Mouse (Mus musculus) fibroblast of lung, adult 2 months (primary cell): ENCODE measurements around the gene Rhov.

Experiments
- DNase-seq: peaks from one replicate; pipeline ENCODE4 v3.0.0-alpha.2; 2011; ENCODE audit warnings: low read depth

Rhov gene

GRCm38 (mm10) chr2:119289014-119289416 is 17.9 kb upstream of the Rhov start:
- no peak for DNase-seq

GRCm38 (mm10) chr2:119288270-119288882 is 17.3 kb upstream of the Rhov start, which contains the start of gene Vps18:
Vps18 (plus strand) TSS chr2:119288740.
- DNase-seq: peak; percentile 89

GRCm38 (mm10) chr2:119287372-119287771 is 16.3 kb upstream of the Rhov start:
- DNase-seq: no peak

- no peak for DNase-seq
Observed at GRCm38 (mm10) chr2:119281899-119282565, 11.0 kb upstream of the Rhov start.

GRCm38 (mm10) chr2:119277810-119278209 is 6.7 kb upstream of the Rhov start:
- DNase-seq: no peak

GRCm38 (mm10) chr2:119276926-119277325 is 5.9 kb upstream of the Rhov start:
- no peak for DNase-seq

- no peak for DNase-seq
Observed at GRCm38 (mm10) chr2:119274126-119274525, 3.1 kb upstream of the Rhov start.

- DNase-seq: no peak
Observed at GRCm38 (mm10) chr2:119270286-119270642, 808 bp downstream of the Rhov start.

- no peak for DNase-seq
Observed at GRCm38 (mm10) chr2:119263813-119264212, 7.3 kb downstream of the Rhov start.

GRCm38 (mm10) chr2:119262978-119263377 is 8.1 kb downstream of the Rhov start:
- DNase-seq: peak; percentile 74

GRCm38 (mm10) chr2:119261326-119261725 is 9.7 kb downstream of the Rhov start:
- no peak for DNase-seq

GRCm38 (mm10) chr2:119260518-119260917 is 10.6 kb downstream of the Rhov start:
- no peak for DNase-seq

GRCm38 (mm10) chr2:119254976-119255375 is 16.1 kb downstream of the Rhov start:
- no peak for DNase-seq

GRCm38 (mm10) chr2:119250826-119251478 is 20.1 kb downstream of the Rhov start:
- peak; percentile 52 for DNase-seq

GRCm38 (mm10) chr2:119250377-119250776 is 20.7 kb downstream of the Rhov start:
- DNase-seq: no peak

- no peak for DNase-seq
Observed at GRCm38 (mm10) chr2:119249592-119250061, 21.4 kb downstream of the Rhov start.

GRCm38 (mm10) chr2:119247904-119248303 is 23.2 kb downstream of the Rhov start:
- DNase-seq: no peak

GRCm38 (mm10) chr2:119245246-119245645 is 25.8 kb downstream of the Rhov start:
- DNase-seq: no peak

GRCm38 (mm10) chr2:119242548-119242947 is 28.5 kb downstream of the Rhov start:
- DNase-seq: no peak

- DNase-seq: no peak
Observed at GRCm38 (mm10) chr2:119240819-119241186, 30.3 kb downstream of the Rhov start.

- DNase-seq: no peak
Observed at GRCm38 (mm10) chr2:119240075-119240818, 30.8 kb downstream of the Rhov start.

GRCm38 (mm10) chr2:119238671-119239070 is 32.4 kb downstream of the Rhov start:
- no peak for DNase-seq

GRCm38 (mm10) chr2:119237871-119238220 is 33.2 kb downstream of the Rhov start:
- no peak for DNase-seq
